Mouse (Mus musculus): ENCODE measurements around the gene Sgk1. TPM values are rescaled to one million over a fixed set of nuclear protein-coding genes. Genes with fewer than 3 reads are reported as not detected.
"Not testable (repeated sequence)": the region's sequence is repeated elsewhere in the genome, so short reads cannot be mapped to it uniquely, and the experiment has no call there.

Sgk1 gene
- total RNA-seq, 4 experiments from 2014 or later = 107 to 165 (median 138) TPM

DNA sequence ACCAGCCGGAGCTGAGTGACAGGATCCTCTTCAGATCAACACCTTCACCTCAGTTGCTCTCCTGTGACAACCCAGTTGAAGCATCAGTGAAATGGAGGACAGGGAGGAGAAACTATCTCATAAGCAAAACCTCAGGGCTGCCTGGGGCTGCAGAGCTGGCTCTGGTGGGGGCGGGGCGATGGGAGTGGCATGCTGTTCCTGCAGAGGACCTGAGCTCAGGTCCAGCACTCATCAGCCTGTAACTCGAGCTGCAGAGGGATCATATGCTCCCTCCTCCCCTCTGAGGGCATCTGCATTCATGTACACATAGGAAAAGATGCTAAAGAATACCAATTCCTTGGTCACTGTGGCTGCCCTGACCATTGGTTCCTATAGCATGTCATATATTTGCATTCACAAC lies 15.5 kb upstream of the Sgk1 start:
- DNase-seq (ENCODE audit: low spot score in 2 of 2) = no peak

GRCm38 (mm10) chr10:21868221-21868620 lies 13.8 kb upstream of the Sgk1 start:
- no peak for DNase-seq (ENCODE audit: low spot score in 2 of 2)

DNA sequence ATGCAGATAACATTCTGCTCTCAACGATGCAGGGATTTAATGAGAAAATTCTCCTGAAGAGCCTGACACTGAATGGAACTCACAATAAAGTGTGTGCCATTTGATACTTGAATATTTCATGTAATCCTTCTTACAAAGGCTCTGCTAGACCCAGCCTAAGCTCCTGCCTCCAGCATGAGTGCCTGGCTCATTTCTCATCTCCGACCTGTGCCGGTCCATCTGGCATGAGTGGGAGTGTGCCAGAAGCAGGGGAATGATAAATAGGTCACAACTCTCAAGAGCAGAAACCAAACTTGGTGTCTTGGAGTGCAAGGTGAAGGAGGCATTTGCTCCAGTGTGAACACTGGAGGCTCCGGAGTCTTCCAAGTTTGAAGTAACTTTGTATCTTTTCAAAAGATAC lies 13.4 kb upstream of the Sgk1 start:
- no peak for DNase-seq (ENCODE audit: low spot score in 2 of 2)

- DNase-seq (ENCODE audit: low spot score in 2 of 2) = no peak
Measured at GRCm38 (mm10) chr10:21881837-21882183, 174 bp upstream of the Sgk1 start.

GRCm38 (mm10) chr10:21883587-21883986 lies 1.6 kb downstream of the Sgk1 start:
- peak in 1 of 2 experiments; percentile 27 for DNase-seq (ENCODE audit: low spot score in 2 of 2)

- no peak for DNase-seq (ENCODE audit: low spot score in 2 of 2)
Measured at GRCm38 (mm10) chr10:21884534-21884933, 2.5 kb downstream of the Sgk1 start.

DNA sequence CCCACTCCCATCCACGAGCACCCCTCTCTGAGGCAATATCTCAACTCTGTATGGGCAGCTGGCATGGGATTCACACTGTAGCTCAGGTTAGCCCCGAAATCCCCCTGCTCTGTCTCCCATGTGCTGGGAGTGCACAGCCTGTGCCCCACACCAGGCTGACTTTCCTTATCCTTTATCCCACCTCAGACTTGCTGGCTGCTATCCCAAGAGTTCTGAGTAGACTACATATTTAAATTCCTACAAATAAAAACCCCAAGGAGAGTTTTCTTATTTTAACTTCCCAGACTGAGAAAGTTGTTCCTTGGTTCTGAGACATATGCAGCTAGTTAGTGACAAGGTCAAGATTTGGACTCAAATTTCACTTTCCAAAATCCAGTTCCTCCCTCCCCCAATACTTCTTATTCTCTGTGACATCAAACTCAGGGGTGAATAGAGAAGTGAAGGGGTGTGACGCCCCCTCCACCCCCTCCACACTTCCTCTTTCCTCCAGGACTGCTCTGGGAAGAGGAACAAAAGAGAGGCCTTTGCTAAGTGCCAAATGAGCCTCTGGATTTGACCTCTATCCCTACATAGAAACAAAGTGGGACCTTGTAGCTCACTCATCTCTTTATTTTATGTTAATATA lies 7.3 kb downstream of the Sgk1 start:
- no peak for DNase-seq (ENCODE audit: low spot score in 2 of 2)

DNA sequence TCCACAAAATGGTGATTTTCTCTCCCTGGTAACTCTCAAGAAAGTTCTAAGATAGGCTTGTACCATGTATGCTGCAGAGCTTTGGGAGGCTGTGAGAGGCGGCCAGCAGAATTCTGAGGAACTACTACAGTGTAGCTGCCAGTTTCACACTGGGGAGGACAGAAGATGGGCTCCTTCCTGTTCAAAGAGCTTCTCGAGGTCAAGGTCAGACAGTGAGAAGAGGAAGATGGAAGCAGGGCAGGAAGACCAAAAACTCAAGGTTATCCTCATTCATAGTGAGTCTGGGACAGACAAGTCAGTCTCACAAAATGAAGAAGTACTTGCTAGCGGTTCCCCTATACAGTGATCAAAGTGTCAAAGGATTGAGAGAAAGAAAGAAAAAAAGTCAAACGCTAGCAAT lies 8.3 kb downstream of the Sgk1 start:
- DNase-seq (ENCODE audit: low spot score in 2 of 2) = no peak

DNA sequence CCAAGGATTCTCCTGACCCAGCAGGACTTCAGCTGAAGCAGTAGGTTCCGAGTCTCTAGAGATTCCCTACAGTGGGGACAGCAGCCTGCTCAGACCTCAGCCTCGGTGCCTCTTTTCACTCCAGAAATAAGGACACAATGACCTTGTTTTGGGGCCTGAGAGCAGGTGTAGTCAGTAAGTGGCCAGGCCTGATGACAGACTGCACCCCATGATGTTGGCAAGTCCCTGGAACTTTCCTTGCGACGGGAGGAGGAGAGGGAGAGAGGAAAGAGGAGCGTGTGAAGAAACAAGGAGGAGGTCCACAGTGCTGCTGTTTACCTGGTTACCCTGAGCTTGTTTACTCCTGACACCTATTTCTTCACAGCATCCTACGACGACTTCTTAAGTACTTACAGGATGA lies 9.5 kb downstream of the Sgk1 start:
- DNase-seq (ENCODE audit: low spot score in 2 of 2) = no peak

- DNase-seq (ENCODE audit: low spot score in 2 of 2) = no peak
Measured at GRCm38 (mm10) chr10:21892104-21892503, 10.1 kb downstream of the Sgk1 start.

- DNase-seq (ENCODE audit: low spot score in 2 of 2) = no peak
Measured at GRCm38 (mm10) chr10:21898417-21898816, 16.4 kb downstream of the Sgk1 start.

DNA sequence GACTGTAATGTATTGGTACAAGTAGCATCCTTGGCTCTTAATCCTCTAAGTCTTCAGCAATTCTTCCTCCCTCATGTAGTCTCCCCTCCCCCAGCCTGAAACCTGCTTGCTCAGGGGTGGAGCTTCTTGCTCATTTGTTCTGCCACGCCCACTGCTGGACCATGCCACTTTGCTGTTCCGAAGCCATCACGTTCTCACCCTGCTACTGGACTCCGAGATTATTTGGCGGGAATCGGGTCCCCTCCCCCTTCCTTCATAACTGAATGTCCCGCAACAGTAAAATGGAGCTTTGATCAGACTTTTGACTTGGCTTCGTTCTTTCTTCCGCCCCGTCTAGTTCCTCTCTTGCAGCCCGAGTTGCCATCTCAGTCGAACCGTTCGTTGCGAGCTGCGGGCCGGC lies 16.9 kb downstream of the Sgk1 start:
- DNase-seq (ENCODE audit: low spot score in 2 of 2) = not testable (repeated sequence)

DNA sequence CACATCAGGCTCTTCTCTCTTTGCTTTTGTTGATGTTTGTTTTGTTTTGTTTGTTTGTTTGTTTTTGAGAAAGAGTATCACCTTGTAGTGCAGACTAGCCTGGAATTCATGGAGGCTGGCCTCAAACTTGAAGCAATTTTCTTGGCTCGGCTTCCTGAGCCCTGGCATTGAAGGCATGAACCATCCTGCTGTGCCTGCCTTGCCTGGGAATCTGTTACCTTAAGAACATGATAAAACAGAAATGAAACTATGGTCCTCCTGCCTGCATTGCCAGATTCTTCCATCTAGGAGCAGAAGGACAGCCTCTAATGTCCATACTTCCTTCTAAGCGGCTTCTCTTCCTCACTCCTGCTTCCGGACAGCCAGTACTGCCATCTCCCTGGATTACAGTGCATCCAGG lies 17.4 kb downstream of the Sgk1 start:
- DNase-seq (ENCODE audit: low spot score in 2 of 2) = no peak

DNA sequence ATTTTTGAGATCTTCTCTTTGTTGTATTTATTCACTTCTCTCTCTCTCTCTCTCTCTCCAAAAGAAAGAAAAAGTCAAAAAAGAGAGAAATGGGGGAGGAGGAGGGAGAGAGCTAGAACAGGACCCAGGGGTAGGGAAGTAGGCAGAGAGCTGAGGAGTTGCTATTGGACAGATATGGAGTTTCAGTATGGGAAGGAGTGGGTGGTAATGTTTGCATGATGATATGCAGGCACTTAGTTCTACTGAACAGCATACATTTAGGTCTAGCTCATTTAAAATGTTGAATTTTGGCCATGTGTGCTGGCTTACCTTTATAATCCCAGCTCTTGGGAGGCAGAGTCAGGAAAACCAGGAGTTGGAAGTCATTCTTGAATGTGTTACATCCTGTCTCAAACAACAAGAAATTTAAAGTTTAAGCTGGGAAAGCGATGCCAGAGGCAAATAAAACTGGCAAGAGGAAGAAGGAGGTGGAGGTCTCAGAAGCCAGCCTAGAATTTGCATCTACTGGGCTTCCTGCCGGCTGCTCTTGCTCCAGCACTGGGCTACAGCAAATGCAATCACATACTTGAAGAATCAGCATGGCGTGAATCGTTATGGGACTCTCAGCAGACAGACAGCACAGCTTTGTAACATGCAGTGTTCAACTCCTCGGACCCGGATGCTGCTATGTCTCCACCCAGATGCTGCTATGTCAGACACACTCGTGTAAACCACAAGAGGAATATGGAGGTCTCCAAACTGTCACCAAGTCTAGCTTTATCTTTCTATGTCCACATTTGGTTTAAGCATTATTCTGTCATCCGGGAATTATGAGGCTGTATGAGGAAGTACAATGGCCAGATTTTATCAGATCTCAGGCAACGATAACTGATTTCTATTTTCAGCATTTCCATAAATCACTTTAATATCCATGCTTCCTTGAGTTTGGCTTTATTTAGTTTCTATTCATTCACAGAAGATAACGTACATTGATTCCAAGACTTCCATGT lies 20.5 kb downstream of the Sgk1 start:
- DNase-seq (ENCODE audit: low spot score in 2 of 2) = no peak

DNA sequence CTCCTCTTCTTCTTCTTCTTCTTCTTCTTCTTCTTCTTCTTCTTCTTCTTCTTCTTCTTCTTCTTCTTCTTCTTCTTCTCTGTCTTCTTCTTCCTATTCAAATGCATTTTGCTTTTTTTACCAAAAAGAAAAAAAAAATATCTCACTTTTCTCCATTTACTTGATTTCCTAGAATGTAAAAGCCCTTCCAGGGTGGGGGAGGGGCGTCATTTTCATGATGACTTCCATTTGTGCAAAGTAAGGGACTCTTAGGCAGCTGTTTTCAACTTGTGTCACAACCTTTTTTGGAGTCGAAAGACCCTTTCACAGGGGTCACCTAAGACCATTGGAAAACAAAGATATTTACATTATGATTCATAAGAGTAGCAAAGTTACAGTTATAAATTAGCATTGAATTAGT lies 22.2 kb downstream of the Sgk1 start:
- DNase-seq (ENCODE audit: low spot score in 2 of 2) = no peak

- DNase-seq (ENCODE audit: low spot score in 2 of 2) = no peak
Measured at GRCm38 (mm10) chr10:21905616-21906015, 23.6 kb downstream of the Sgk1 start.

GRCm38 (mm10) chr10:21906894-21907446 lies 25.0 kb downstream of the Sgk1 start:
- DNase-seq (ENCODE audit: low spot score in 2 of 2) = no peak

DNA sequence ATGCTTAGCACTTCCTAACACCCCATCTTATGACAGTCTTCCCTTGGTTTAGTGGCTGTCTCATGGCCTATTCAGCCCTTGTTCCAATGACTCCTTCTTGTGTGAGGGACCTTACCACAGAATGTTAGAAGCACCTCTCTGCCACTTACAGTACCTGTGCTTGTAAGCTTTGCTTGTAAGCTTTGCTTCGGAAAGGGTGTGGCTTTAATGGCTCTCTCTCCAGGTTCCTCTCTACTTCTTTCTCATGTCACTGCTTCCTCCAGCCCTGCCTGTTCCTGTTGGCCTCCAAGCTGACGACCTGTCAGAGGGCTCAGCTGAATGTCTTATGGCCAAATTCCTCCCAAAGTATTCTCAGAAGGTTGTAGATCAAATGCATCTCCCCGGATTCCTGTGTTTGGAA lies 25.8 kb downstream of the Sgk1 start:
- no peak for DNase-seq (ENCODE audit: low spot score in 2 of 2)

- no peak for DNase-seq (ENCODE audit: low spot score in 2 of 2)
Measured at GRCm38 (mm10) chr10:21908686-21909085, 26.7 kb downstream of the Sgk1 start.

- no peak for DNase-seq (ENCODE audit: low spot score in 2 of 2)
Measured at GRCm38 (mm10) chr10:21910334-21910733, 28.4 kb downstream of the Sgk1 start.

- DNase-seq (ENCODE audit: low spot score in 2 of 2) = no peak
Measured at GRCm38 (mm10) chr10:21911303-21911947, 29.4 kb downstream of the Sgk1 start.

DNA sequence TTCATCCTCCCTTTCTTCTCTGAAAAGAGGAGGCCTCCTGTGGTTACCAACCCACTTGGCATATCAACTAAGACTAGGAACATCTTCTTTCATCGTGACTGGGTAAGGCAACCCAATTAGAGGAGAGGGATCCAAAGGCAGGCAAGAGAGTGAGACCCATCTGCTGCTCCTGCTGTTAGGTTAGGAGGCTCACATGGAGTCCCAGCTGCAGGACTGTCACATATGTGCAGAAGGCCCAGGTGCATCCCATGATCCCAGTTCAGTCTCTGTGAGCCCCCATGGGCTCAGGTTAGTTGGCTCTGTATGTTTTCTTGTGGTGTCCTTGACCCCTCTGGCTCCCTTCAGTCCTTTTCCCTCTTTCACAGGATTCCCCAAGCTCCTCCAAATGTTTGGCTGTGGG lies 32.8 kb downstream of the Sgk1 start:
- DNase-seq (ENCODE audit: low spot score in 2 of 2) = no peak
